Mouse (Mus musculus) left cerebral cortex, adult 9 months (tissue): ENCODE measurements around the gene Fpr2.
A peak's percentile ranks its signal among the peaks of the same experiment; 100 is the strongest.
"Not testable (repeated sequence)": the region's sequence is repeated elsewhere in the genome, so short reads cannot be mapped to it uniquely, and the experiment has no call there.

Source experiments
- DNase-seq, 2 experiments: peaks; one replicate each; pipeline ENCODE4 v3.0.0; 2022; ENCODE audit warnings: low spot score in 2 of 2

Gene Fpr2

GRCm38 (mm10) chr17:17882672-17883071 is 5.0 kb upstream of the Fpr2 start:
- no peak for DNase-seq

GRCm38 (mm10) chr17:17883840-17884239 is 3.8 kb upstream of the Fpr2 start, which contains the start of gene Fpr1:
Gene Fpr1, minus strand, starts transcription at chr17:17883940.
- DNase-seq = no peak

- DNase-seq = no peak
These were observed 2.3 kb downstream of the Fpr2 start for GRCm38 (mm10) chr17:17889732-17890425.

GRCm38 (mm10) chr17:17896039-17896438 is 8.4 kb downstream of the Fpr2 start:
- DNase-seq = peak in 1 of 2 experiments; percentile 22

GRCm38 (mm10) chr17:17899268-17899667 is 11.6 kb downstream of the Fpr2 start:
- DNase-seq = no peak

GRCm38 (mm10) chr17:17900768-17901167 is 13.1 kb downstream of the Fpr2 start:
- DNase-seq = no peak

- peak; percentile 78 to 85 for DNase-seq
These were observed 22.2 kb downstream of the Fpr2 start for GRCm38 (mm10) chr17:17909636-17910421.

- DNase-seq = not testable (repeated sequence)
These were observed 25.0 kb downstream of the Fpr2 start for GRCm38 (mm10) chr17:17912618-17913017.

- no peak for DNase-seq
These were observed 29.8 kb downstream of the Fpr2 start for GRCm38 (mm10) chr17:17917376-17917775.

GRCm38 (mm10) chr17:17917782-17918181 is 30.2 kb downstream of the Fpr2 start:
- DNase-seq = no peak
